Mouse (Mus musculus): Measurements from ENCODE around the gene Olfr483.

The Olfr483 gene

GRCm38 (mm10) chr7:108100549-108100948 is at the start of gene Olfr483:
TSS of gene Olfr483 (plus strand) at chr7:108100849.
- DNase-seq (ENCODE audit: low spot score in 2 of 2), result no peak

GRCm38 (mm10) chr7:108067246-108067645 is 33.4 kb upstream of the Olfr483 start, which contains the start of gene Olfr480:
TSS of gene Olfr480 (minus strand) at chr7:108067346.
- DNase-seq (ENCODE audit: low spot score in 2 of 2), result no peak

GRCm38 (mm10) chr7:108079555-108079954 is 21.1 kb upstream of the Olfr483 start, which contains the start of gene Olfr481:
TSS of gene Olfr481 (plus strand) at chr7:108079855.
- no peak for DNase-seq (ENCODE audit: low spot score in 2 of 2)

- no peak for DNase-seq (ENCODE audit: low spot score in 2 of 2)
Observed at GRCm38 (mm10) chr7:108097486-108097885, 3.2 kb upstream of the Olfr483 start, which contains the start of gene Olfr482. TSS of gene Olfr482 (minus strand) at chr7:108097586.

- DNase-seq (ENCODE audit: low spot score in 2 of 2), result no peak
Observed at GRCm38 (mm10) chr7:108120681-108121080, 20.0 kb downstream of the Olfr483 start.

- no peak for DNase-seq (ENCODE audit: low spot score in 2 of 2)
Observed at GRCm38 (mm10) chr7:108121416-108121815, 20.8 kb downstream of the Olfr483 start.

- no peak for DNase-seq (ENCODE audit: low spot score in 2 of 2)
Observed at GRCm38 (mm10) chr7:108127349-108127748, 26.7 kb downstream of the Olfr483 start, which contains the start of gene Olfr484. TSS of gene Olfr484 (minus strand) at chr7:108127449.
